Mouse (Mus musculus): ENCODE measurements around the gene Adora2a. TPM values are rescaled to one million over a fixed set of nuclear protein-coding genes. Genes with fewer than 3 reads are reported as not detected.

The Adora2a gene
- polyA plus RNA-seq, 1 experiment from 2014 or later: 2.1 TPM

GRCm38 (mm10) chr10:75316472-75316871 is 205 bp upstream of the Adora2a start:
- Histone ChIP-seq H3K27me3 (ENCODE audit: low read depth, poor library complexity, severe bottlenecking) (peaks cover 46% of the 10 kb centered on the region), H3K4me3 (peak overlapping the region; percentile 57), H3K36me3 (peaks cover 17% of the 10 kb centered on the region), H3K27ac (replicated peaks) (peak overlapping the region; percentile 68), H3K4me1 (peaks cover 19% of the 10 kb centered on the region), H3K9me3 (replicated peaks) (no peaks in the 10 kb centered on the region)
- no peak for DNase-seq (ENCODE audit: low spot score)
- WGBS: 7% methylated on average over 9 of the region's 9 CpGs

- Histone ChIP-seq H3K36me3 (peaks cover 10% of the 10 kb centered on the region), H3K9me3 (replicated peaks) (no peaks in the 10 kb centered on the region), H3K4me3 (peak overlapping the region; percentile 57), H3K27ac (replicated peaks) (peak overlapping the region; percentile 68), H3K4me1 (peaks cover 19% of the 10 kb centered on the region), H3K27me3 (ENCODE audit: low read depth, poor library complexity, severe bottlenecking) (peaks cover 46% of the 10 kb centered on the region)
- peak; percentile 70 for DNase-seq (ENCODE audit: low spot score)
- WGBS: 1% methylated on average over 81 of the region's 81 CpGs
These were observed 458 bp downstream of the Adora2a start for GRCm38 (mm10) chr10:75316908-75317761.

- Histone ChIP-seq H3K4me3 (0 out of 2 replicates have a peak overlapping the region, but pooled peaks have one; percentile 57), H3K27me3 (ENCODE audit: low read depth, poor library complexity, severe bottlenecking) (peaks cover 46% of the 10 kb centered on the region), H3K27ac (replicated peaks) (no peak overlapping the region), H3K4me1 (peaks cover 26% of the 10 kb centered on the region), H3K9me3 (replicated peaks) (no peaks in the 10 kb centered on the region), H3K36me3 (peaks cover under 1% of the 10 kb centered on the region; the same call in 1 of the 2 replicates)
- no peak for DNase-seq (ENCODE audit: low spot score)
- 86% methylated on average over 6 of the region's 6 CpGs for WGBS
These were observed 1.5 kb downstream of the Adora2a start for GRCm38 (mm10) chr10:75318206-75318605.

- Histone ChIP-seq H3K4me1 (peaks cover 22% of the 10 kb centered on the region), H3K36me3 (no peaks in the 10 kb centered on the region), H3K4me3 (no peak overlapping the region), H3K9me3 (replicated peaks) (no peaks in the 10 kb centered on the region), H3K27me3 (ENCODE audit: low read depth, poor library complexity, severe bottlenecking) (peaks cover 44% of the 10 kb centered on the region), H3K27ac (replicated peaks) (no peak overlapping the region)
- no peak for DNase-seq (ENCODE audit: low spot score)
- 80% methylated on average over 4 of the region's 4 CpGs for WGBS
These were observed 3.6 kb downstream of the Adora2a start for GRCm38 (mm10) chr10:75320321-75320720.

GRCm38 (mm10) chr10:75322966-75323365 is 6.3 kb downstream of the Adora2a start:
- DNase-seq (ENCODE audit: low spot score): no peak
- WGBS: 57% methylated on average over 6 of the region's 6 CpGs

GRCm38 (mm10) chr10:75323986-75324385 is 7.3 kb downstream of the Adora2a start:
- Histone ChIP-seq H3K27me3 (ENCODE audit: low read depth, poor library complexity, severe bottlenecking) (peaks cover 7% of the 10 kb centered on the region), H3K4me1 (peaks cover 26% of the 10 kb centered on the region), H3K4me3 (no peak overlapping the region), H3K27ac (replicated peaks) (no peak overlapping the region), H3K36me3 (no peaks in the 10 kb centered on the region), H3K9me3 (replicated peaks) (no peaks in the 10 kb centered on the region)
- DNase-seq (ENCODE audit: low spot score): no peak
- WGBS: 86% methylated on average over 8 of the region's 8 CpGs

More at GRCm38 (mm10) chr10:75322966-75323365, 6.3 kb downstream of the Adora2a start:
- Histone ChIP-seq H3K4me1 (peaks cover 17% of the 10 kb centered on the region), H3K4me3 (no peak overlapping the region), H3K9me3 (replicated peaks) (no peaks in the 10 kb centered on the region), H3K27me3 (ENCODE audit: low read depth, poor library complexity, severe bottlenecking) (peaks cover 17% of the 10 kb centered on the region), H3K36me3 (no peaks in the 10 kb centered on the region), H3K27ac (replicated peaks) (peak overlapping the region; percentile 17; the same call in 1 of the 2 replicates)

GRCm38 (mm10) chr10:75324391-75324790 is 7.7 kb downstream of the Adora2a start:
- WGBS: 77% methylated on average over 10 of the region's 10 CpGs
- H3K27me3 ChIP-seq (ENCODE audit: low read depth, poor library complexity, severe bottlenecking): peaks cover 3% of the 10 kb centered on the region
- DNase-seq (ENCODE audit: low spot score): no peak

GRCm38 (mm10) chr10:75325821-75326220 is 9.1 kb downstream of the Adora2a start:
- Histone ChIP-seq H3K27ac (replicated peaks) (no peak overlapping the region), H3K36me3 (no peaks in the 10 kb centered on the region), H3K4me1 (peaks cover 26% of the 10 kb centered on the region), H3K27me3 (ENCODE audit: low read depth, poor library complexity, severe bottlenecking) (no peaks in the 10 kb centered on the region), H3K9me3 (replicated peaks) (no peaks in the 10 kb centered on the region), H3K4me3 (no peak overlapping the region)
- 94% methylated on average over 23 of the region's 23 CpGs for WGBS
- no peak for DNase-seq (ENCODE audit: low spot score)

More at GRCm38 (mm10) chr10:75324391-75324790, 7.7 kb downstream of the Adora2a start:
- Histone ChIP-seq H3K36me3 (no peaks in the 10 kb centered on the region), H3K9me3 (replicated peaks) (no peaks in the 10 kb centered on the region), H3K27ac (replicated peaks) (no peak overlapping the region), H3K4me3 (no peak overlapping the region), H3K4me1 (peaks cover 26% of the 10 kb centered on the region)

- H3K27me3 ChIP-seq (ENCODE audit: low read depth, poor library complexity, severe bottlenecking): no peaks in the 10 kb centered on the region
- no peak for DNase-seq (ENCODE audit: low spot score)
- H3K36me3 ChIP-seq: no peaks in the 10 kb centered on the region
- peaks cover 26% of the 10 kb centered on the region for H3K4me1 ChIP-seq
- H3K9me3 ChIP-seq (replicated peaks): no peaks in the 10 kb centered on the region
- no peak overlapping the region for H3K4me3 ChIP-seq
- H3K27ac ChIP-seq (replicated peaks): no peak overlapping the region
- 90% methylated on average over 3 of the region's 3 CpGs for WGBS
These were observed 9.9 kb downstream of the Adora2a start for GRCm38 (mm10) chr10:75326553-75326952.

- Histone ChIP-seq H3K36me3 (no peaks in the 10 kb centered on the region), H3K9me3 (replicated peaks) (no peaks in the 10 kb centered on the region), H3K27ac (replicated peaks) (no peak overlapping the region), H3K4me3 (no peak overlapping the region), H3K4me1 (peaks cover 26% of the 10 kb centered on the region), H3K27me3 (ENCODE audit: low read depth, poor library complexity, severe bottlenecking) (no peaks in the 10 kb centered on the region)
- 78% methylated on average over 11 of the region's 11 CpGs for WGBS
- no peak for DNase-seq (ENCODE audit: low spot score)
These were observed 10.4 kb downstream of the Adora2a start for GRCm38 (mm10) chr10:75327081-75327480.

- Histone ChIP-seq H3K9me3 (replicated peaks) (no peaks in the 10 kb centered on the region), H3K27ac (replicated peaks) (no peak overlapping the region; the same call in 1 of the 2 replicates), H3K4me1 (peaks cover 19% of the 10 kb centered on the region), H3K36me3 (no peaks in the 10 kb centered on the region), H3K4me3 (no peak overlapping the region), H3K27me3 (ENCODE audit: low read depth, poor library complexity, severe bottlenecking) (no peaks in the 10 kb centered on the region)
- DNase-seq (ENCODE audit: low spot score): no peak
- WGBS: 24% methylated on average over 4 of the region's 4 CpGs
These were observed 11.6 kb downstream of the Adora2a start for GRCm38 (mm10) chr10:75328201-75328704.

- DNase-seq (ENCODE audit: low spot score): no peak
- H3K27ac ChIP-seq (replicated peaks): no peak overlapping the region
- H3K4me3 ChIP-seq: no peak overlapping the region
- 94% methylated on average over 3 of the region's 3 CpGs for WGBS
- H3K4me1 ChIP-seq: peaks cover 17% of the 10 kb centered on the region
- no peaks in the 10 kb centered on the region for H3K36me3 ChIP-seq
- no peaks in the 10 kb centered on the region for H3K9me3 ChIP-seq (replicated peaks)
- H3K27me3 ChIP-seq (ENCODE audit: low read depth, poor library complexity, severe bottlenecking): no peaks in the 10 kb centered on the region
These were observed 15.6 kb downstream of the Adora2a start for GRCm38 (mm10) chr10:75332268-75332667.

GRCm38 (mm10) chr10:75333176-75333776 is 16.6 kb downstream of the Adora2a start:
- no peak overlapping the region for H3K27ac ChIP-seq (replicated peaks)
- no peaks in the 10 kb centered on the region for H3K9me3 ChIP-seq (replicated peaks)
- no peaks in the 10 kb centered on the region for H3K36me3 ChIP-seq
- no peaks in the 10 kb centered on the region for H3K27me3 ChIP-seq (ENCODE audit: low read depth, poor library complexity, severe bottlenecking)
- WGBS: 93% methylated on average over 23 of the region's 23 CpGs
- peaks cover 6% of the 10 kb centered on the region for H3K4me1 ChIP-seq
- H3K4me3 ChIP-seq: no peak overlapping the region
- DNase-seq (ENCODE audit: low spot score): no peak
